Mouse (Mus musculus): ENCODE results near the gene 0610037L13Rik. TPM values are rescaled to one million over a fixed set of nuclear protein-coding genes. Genes with fewer than 3 reads are reported as not detected.

Gene 0610037L13Rik
- total RNA-seq, 1 experiment from 2014 or later, result 68.1 TPM

DNA sequence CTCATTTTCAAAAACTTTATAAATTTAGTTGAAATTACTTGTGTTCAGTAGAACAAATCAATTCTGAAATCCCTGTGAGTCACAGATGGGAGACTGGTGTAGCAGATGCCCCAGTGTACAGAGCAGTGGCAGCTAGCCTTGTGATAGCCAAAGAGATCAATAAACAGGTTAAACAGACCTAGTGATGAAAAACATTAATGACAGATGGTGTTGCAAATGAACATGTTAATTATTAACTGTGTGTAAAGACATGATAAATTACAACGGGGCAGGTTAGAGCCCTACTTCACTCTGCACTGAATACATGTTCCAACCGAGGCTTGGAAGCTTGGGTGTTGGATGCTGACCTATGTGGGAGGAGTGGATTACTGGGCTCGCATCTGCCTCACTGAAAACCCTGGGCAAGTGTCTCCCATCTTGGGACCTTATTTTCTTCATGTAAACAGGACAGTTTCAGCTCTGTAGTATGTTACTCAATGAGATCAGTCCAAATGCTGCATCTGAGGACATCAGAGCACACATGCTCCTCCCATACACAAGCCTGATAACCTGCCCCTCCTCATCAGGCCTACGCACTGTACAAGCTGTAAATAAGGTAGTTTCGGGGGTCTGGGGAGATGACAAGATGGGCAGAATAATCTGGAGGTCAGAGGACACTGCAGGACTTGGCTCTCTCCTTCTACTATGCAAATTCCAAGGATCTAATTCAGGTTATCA is 9.8 kb downstream of the 0610037L13Rik start:
- no peak for ATAC-seq (replicated peaks in 1 of 2; ENCODE audit: insufficient read depth in 1 of 2, low FRiP score in 2 of 2, low TSS enrichment in 1 of 2, low read depth in 1 of 2, poor library complexity in 2 of 2, severe bottlenecking in 2 of 2)

- no peak for ATAC-seq (replicated peaks in 1 of 2; ENCODE audit: insufficient read depth in 1 of 2, low FRiP score in 2 of 2, low TSS enrichment in 1 of 2, low read depth in 1 of 2, poor library complexity in 2 of 2, severe bottlenecking in 2 of 2)
These were observed 10.6 kb downstream of the 0610037L13Rik start for GRCm38 (mm10) chr4:107900206-107900605.

GRCm38 (mm10) chr4:107904252-107904651 is 14.6 kb downstream of the 0610037L13Rik start:
- no peak for ATAC-seq (replicated peaks in 1 of 2; ENCODE audit: insufficient read depth in 1 of 2, low FRiP score in 2 of 2, low TSS enrichment in 1 of 2, low read depth in 1 of 2, poor library complexity in 2 of 2, severe bottlenecking in 2 of 2)

DNA sequence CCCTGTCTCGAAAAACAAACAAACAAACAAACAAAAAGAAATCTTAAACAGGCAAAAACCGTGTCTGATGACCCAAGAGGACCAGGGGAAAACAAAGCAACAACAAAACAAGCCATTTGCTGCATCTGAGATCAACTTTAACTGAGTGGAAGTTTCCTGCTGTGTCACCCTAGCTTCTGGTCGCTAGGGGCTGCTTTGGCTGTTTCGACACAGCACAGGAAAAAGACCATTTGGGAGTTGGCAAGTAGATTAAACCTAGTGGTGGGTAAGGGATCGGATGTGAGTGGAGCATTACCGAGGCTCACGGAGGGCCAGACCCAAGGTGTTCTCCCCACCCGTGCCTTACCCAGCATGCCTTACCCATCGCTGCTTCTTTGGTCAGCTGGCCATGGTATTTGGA is 16.9 kb downstream of the 0610037L13Rik start:
- ATAC-seq (replicated peaks in 1 of 2; ENCODE audit: insufficient read depth in 1 of 2, low FRiP score in 2 of 2, low TSS enrichment in 1 of 2, low read depth in 1 of 2, poor library complexity in 2 of 2, severe bottlenecking in 2 of 2), result no peak

GRCm38 (mm10) chr4:107910020-107910419 is 20.4 kb downstream of the 0610037L13Rik start:
- no peak for ATAC-seq (replicated peaks in 1 of 2; ENCODE audit: insufficient read depth in 1 of 2, low FRiP score in 2 of 2, low TSS enrichment in 1 of 2, low read depth in 1 of 2, poor library complexity in 2 of 2, severe bottlenecking in 2 of 2)

DNA sequence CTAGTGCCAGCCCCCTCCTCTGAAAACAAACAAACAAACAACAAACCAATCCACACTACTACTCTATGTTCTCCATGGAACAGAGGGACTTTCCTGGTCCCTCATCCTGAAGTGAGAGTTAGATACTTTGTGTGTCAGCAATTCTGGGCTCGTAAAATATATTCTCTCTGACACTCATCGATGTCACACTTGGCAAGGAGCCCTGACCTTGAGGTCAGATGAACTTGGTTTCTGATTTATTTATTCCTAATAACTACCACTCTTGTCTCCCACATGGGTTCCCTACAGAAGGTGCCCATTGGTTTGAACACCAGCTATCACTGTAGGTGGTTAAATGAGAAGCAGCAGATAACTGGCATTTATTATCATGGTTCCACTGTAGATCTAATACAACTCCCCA is 30.7 kb downstream of the 0610037L13Rik start:
- no peak for ATAC-seq (replicated peaks in 1 of 2; ENCODE audit: insufficient read depth in 1 of 2, low FRiP score in 2 of 2, low TSS enrichment in 1 of 2, low read depth in 1 of 2, poor library complexity in 2 of 2, severe bottlenecking in 2 of 2)

GRCm38 (mm10) chr4:107921152-107921695 is 31.6 kb downstream of the 0610037L13Rik start:
- ATAC-seq (replicated peaks in 1 of 2; ENCODE audit: insufficient read depth in 1 of 2, low FRiP score in 2 of 2, low TSS enrichment in 1 of 2, low read depth in 1 of 2, poor library complexity in 2 of 2, severe bottlenecking in 2 of 2), result no peak

DNA sequence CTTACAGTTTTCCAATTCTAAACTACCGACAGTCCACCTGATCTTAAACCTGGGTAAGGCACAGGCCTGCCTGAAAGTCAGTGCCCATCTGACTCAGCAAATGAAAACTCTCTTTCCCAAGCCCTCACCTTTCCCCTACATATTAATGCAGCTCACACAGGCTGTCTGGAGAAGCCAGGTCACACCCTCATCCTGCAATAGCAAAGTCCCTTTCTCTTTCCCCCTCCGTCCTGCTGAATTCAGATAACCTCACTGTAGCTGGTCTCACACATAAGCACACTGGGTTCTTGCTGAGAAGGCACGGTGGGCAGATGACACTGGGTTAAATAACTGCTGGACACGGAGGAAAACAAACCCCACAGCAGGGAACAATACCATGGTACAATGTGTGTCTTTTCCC is 32.3 kb downstream of the 0610037L13Rik start:
- ATAC-seq (replicated peaks in 1 of 2; ENCODE audit: insufficient read depth in 1 of 2, low FRiP score in 2 of 2, low TSS enrichment in 1 of 2, low read depth in 1 of 2, poor library complexity in 2 of 2, severe bottlenecking in 2 of 2), result no peak

GRCm38 (mm10) chr4:107923145-107923802 is 33.7 kb downstream of the 0610037L13Rik start, which contains the start of gene Cpt2:
TSS of gene Cpt2 (minus strand) at chr4:107923610.
- ATAC-seq (replicated peaks in 1 of 2; ENCODE audit: insufficient read depth in 1 of 2, low FRiP score in 2 of 2, low TSS enrichment in 1 of 2, low read depth in 1 of 2, poor library complexity in 2 of 2, severe bottlenecking in 2 of 2), result peak; percentile 95 to 96

GRCm38 (mm10) chr4:107923803-107924194 is 34.2 kb downstream of the 0610037L13Rik start:
- no peak for ATAC-seq (replicated peaks in 1 of 2; ENCODE audit: insufficient read depth in 1 of 2, low FRiP score in 2 of 2, low TSS enrichment in 1 of 2, low read depth in 1 of 2, poor library complexity in 2 of 2, severe bottlenecking in 2 of 2)

DNA sequence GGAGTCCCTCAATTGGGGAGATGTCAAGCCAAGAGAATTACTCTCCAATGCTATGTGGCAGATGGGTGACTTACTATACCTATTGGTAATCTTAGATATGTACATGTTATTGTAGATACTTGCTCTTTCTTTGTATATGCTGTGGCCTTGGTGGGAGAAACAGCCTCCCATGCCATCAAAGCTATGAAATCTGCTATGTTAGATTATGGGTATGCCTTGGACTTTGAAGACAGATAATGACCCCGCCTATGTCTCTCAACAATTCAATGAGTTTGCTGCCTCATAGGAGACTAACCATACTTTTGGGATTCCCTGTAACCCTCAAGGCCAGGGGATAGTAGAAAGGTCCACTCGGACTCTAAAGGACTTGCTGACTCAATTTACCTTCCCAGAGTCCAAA is 38.7 kb downstream of the 0610037L13Rik start:
- ATAC-seq (replicated peaks in 1 of 2; ENCODE audit: insufficient read depth in 1 of 2, low FRiP score in 2 of 2, low TSS enrichment in 1 of 2, low read depth in 1 of 2, poor library complexity in 2 of 2, severe bottlenecking in 2 of 2), result no peak

DNA sequence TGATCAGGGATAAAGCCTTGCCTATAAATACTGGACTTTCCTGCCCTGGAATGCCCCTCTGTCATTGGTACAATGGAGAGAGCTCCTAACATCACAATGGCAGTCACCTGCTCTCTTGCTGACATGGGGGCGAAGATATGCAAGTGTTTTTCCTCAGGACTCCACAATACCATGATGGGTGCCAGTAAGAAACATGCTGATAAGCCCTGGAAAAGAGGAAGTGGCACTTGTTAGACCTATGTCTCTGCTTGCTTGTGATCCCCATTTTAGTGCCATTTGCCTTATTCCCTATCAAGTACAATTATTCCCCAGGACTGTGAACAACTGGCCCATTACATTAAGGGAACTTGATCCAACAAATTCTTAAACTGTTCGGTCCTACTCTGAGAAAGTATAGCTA is 39.1 kb downstream of the 0610037L13Rik start:
- no peak for ATAC-seq (replicated peaks in 1 of 2; ENCODE audit: insufficient read depth in 1 of 2, low FRiP score in 2 of 2, low TSS enrichment in 1 of 2, low read depth in 1 of 2, poor library complexity in 2 of 2, severe bottlenecking in 2 of 2)

GRCm38 (mm10) chr4:107931453-107931852 is 41.8 kb downstream of the 0610037L13Rik start:
- ATAC-seq (replicated peaks in 1 of 2; ENCODE audit: insufficient read depth in 1 of 2, low FRiP score in 2 of 2, low TSS enrichment in 1 of 2, low read depth in 1 of 2, poor library complexity in 2 of 2, severe bottlenecking in 2 of 2), result no peak

GRCm38 (mm10) chr4:107933239-107933638 is 43.6 kb downstream of the 0610037L13Rik start:
- ATAC-seq (replicated peaks in 1 of 2; ENCODE audit: insufficient read depth in 1 of 2, low FRiP score in 2 of 2, low TSS enrichment in 1 of 2, low read depth in 1 of 2, poor library complexity in 2 of 2, severe bottlenecking in 2 of 2), result no peak

DNA sequence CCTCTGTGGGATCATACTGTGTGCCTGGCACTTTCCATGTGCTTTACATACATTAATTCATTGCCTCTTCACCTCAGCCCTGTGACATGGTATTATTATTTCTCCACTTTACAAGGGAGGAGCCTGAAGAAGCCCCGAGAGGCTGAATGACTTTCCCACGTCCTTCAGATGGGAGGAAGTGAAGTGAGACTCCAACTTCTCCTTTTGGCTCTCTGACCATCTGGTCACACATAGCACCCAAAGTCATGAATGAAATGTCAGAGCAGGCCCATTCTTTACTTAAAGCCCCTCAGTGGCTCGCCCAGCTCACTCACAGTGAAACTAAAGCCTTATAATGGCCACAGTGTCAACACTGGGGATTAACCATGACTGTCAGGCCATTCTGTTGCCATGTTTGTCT is 45.6 kb downstream of the 0610037L13Rik start:
- ATAC-seq (replicated peaks in 1 of 2; ENCODE audit: insufficient read depth in 1 of 2, low FRiP score in 2 of 2, low TSS enrichment in 1 of 2, low read depth in 1 of 2, poor library complexity in 2 of 2, severe bottlenecking in 2 of 2), result peak; percentile 42 to 56; a peak in 3 of 4 replicates

DNA sequence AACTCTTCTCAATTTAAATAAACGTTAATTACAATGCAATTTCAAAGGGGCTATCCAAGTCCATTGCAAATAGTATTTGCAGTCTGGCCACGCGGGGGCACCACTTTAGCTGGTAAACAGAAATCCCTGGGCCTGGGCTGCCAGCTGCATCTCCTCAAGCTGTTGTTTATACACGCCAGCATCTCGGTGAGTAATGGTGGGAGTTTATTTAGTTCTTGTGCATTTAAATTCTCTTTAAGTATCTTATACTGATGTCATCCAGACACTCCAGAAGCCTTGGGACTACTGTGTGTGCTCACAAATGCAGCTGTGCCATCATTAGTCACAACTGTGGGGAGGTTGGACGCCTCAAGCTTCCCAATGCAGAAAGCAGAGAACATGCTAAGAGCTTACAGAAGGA is 47.7 kb downstream of the 0610037L13Rik start:
- ATAC-seq (replicated peaks in 1 of 2; ENCODE audit: insufficient read depth in 1 of 2, low FRiP score in 2 of 2, low TSS enrichment in 1 of 2, low read depth in 1 of 2, poor library complexity in 2 of 2, severe bottlenecking in 2 of 2), result 0 out of 4 replicates have a peak, but pooled peaks of 1 of the 2 experiments have one; percentile 40

DNA sequence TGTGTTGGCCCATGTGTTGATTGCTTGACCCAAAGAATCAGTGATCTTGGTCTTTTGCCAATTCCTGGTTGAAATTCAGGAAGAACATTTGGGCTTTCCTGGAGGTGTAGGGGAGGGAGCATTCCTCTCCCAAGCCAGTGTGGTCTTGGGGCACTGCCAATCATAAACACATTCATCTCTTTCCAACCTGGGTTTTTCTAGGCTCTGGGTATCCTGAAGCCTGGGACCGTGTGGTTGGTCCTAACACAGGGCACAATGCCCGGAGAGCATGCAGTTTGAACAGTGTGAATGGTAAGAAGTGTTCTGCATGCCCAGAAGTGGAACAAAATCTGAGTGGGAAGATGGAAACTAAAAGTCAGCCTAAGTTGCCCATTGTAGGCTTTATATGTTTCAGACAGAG is 48.5 kb downstream of the 0610037L13Rik start:
- ATAC-seq (replicated peaks in 1 of 2; ENCODE audit: insufficient read depth in 1 of 2, low FRiP score in 2 of 2, low TSS enrichment in 1 of 2, low read depth in 1 of 2, poor library complexity in 2 of 2, severe bottlenecking in 2 of 2), result no peak

- ATAC-seq (replicated peaks in 1 of 2; ENCODE audit: insufficient read depth in 1 of 2, low FRiP score in 2 of 2, low TSS enrichment in 1 of 2, low read depth in 1 of 2, poor library complexity in 2 of 2, severe bottlenecking in 2 of 2), result no peak
These were observed 53.1 kb downstream of the 0610037L13Rik start for GRCm38 (mm10) chr4:107942741-107943140.

All from hematopoietic stem cell, adult 5-6 weeks (primary cell).